Mouse (Mus musculus) hindbrain, embryonic 11.5 days (tissue): ENCODE results near the gene Smc2. TPM values are rescaled to one million over a fixed set of nuclear protein-coding genes. Genes with fewer than 3 reads are reported as not detected.
"Not testable (repeated sequence)": the region's sequence is repeated elsewhere in the genome, so short reads cannot be mapped to it uniquely, and the experiment has no call there.

ENCODE experiments used
- ATAC-seq: fragments of 200-750 bp; cut with Nextera tagmentation; 2 replicates; pipeline ENCODE4 v1.8.0; 2017; ENCODE audit warnings: mild to moderate bottlenecking, moderate TSS enrichment, moderate library complexity; ENCODE audit not compliant: low FRiP score
- DNase-seq: peaks from one replicate; pipeline ENCODE4 v3.0.0-alpha.2; 2015; ENCODE audit warnings: low spot score
- H3K27ac ChIP-seq: fragments of 300-500 bp; sonication (generic); 2 replicates; pipeline ENCODE4 v1.5.1; 2014; ENCODE audit warnings: mild to moderate bottlenecking, low read depth, low read length
- H3K27me3 ChIP-seq: fragments of 300-500 bp; sonication (generic); 2 replicates; pipeline ENCODE4 v1.6.1; 2014; ENCODE audit warnings: mild to moderate bottlenecking, low read length, moderate library complexity, mixed read lengths; ENCODE audit not compliant: control insufficient read depth, insufficient read depth
- H3K36me3 ChIP-seq: fragments of 300-500 bp; sonication (generic); 2 replicates; pipeline ENCODE4 v1.6.1; 2014; ENCODE audit warnings: mild to moderate bottlenecking, low read length, moderate library complexity, mixed read lengths; ENCODE audit not compliant: control insufficient read depth, insufficient read depth
- H3K4me1 ChIP-seq: fragments of 300-500 bp; sonication (generic); replicated peaks from 2 replicates; pipeline ENCODE4 v1.6.1; 2014; ENCODE audit warnings: low read length, mixed read lengths; ENCODE audit not compliant: control insufficient read depth, insufficient read depth
- H3K4me2 ChIP-seq: fragments of 300-500 bp; sonication (generic); replicated peaks from 2 replicates; pipeline ENCODE4 v1.6.1; 2014; ENCODE audit warnings: mild to moderate bottlenecking, low read depth, low read length
- H3K4me3 ChIP-seq: fragments of 300-500 bp; sonication (generic); 2 replicates; pipeline ENCODE4 v1.5.1; 2014; ENCODE audit warnings: low read depth, low read length
- H3K9ac ChIP-seq: fragments of 300-500 bp; sonication (generic); 2 replicates; pipeline ENCODE4 v1.6.1; 2014; ENCODE audit warnings: low read depth, low read length
- H3K9me3 ChIP-seq: fragments of 300-500 bp; sonication (generic); 2 replicates; pipeline ENCODE4 v1.6.1; 2016; ENCODE audit warnings: low read length; ENCODE audit not compliant: control insufficient read depth
- WGBS: fragments of 180-500 bp; shearing (Covaris S2); extraction: QIAGEN DNeasy Blood & Tissue Kit; methylation state at CpG from one replicate; pipeline ENCODE4 v1.1.7; 2014; 5-methylcytosine and 5-hydroxymethylcytosine counted together
- polyA plus RNA-seq: library from polyadenylated mRNA; unstranded; fragments of >200 nt; fragmentation: Nextera tagmentation; extraction: Ambion mirVana; gene quantifications from 2 replicates; pipeline ENCODE4 v1.2.1, GENCODE M21; 2014

The Smc2 gene
- polyA plus RNA-seq, 1 experiment from 2014 or later = 218 TPM

DNA sequence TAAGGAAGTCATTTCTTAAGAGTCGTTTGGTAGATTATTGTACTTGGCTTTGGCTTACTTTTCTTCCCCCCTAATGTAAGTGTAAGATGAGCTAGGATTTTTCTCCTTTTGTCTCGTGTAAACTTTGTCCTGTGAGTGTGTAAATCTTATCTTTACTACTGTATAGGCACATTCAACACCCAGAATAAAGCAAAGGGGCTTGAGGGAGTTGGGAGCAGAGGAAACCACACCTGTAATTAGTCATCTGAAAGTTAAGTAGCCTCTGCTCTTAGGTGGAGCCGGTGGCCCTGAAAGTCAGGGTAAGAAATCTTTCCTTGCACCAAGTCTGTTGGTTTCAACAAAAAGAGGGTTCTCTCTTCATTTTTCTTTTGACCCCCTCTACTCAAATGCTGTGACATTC lies 34.4 kb downstream of the Smc2 start:
- Histone ChIP-seq H3K27me3 (no peaks in the 10 kb centered on the region), H3K4me3 (no peak overlapping the region), H3K9me3 (no peaks in the 10 kb centered on the region), H3K36me3 (no peaks in the 10 kb centered on the region), H3K4me1 (no peaks in the 10 kb centered on the region), H3K27ac (no peak overlapping the region), H3K9ac (no peak overlapping the region), H3K4me2 (no peak overlapping the region)
- DNase-seq (no peak), ATAC-seq (no peak)
- WGBS = 92% methylated on average over 3 of the region's 3 CpGs

DNA sequence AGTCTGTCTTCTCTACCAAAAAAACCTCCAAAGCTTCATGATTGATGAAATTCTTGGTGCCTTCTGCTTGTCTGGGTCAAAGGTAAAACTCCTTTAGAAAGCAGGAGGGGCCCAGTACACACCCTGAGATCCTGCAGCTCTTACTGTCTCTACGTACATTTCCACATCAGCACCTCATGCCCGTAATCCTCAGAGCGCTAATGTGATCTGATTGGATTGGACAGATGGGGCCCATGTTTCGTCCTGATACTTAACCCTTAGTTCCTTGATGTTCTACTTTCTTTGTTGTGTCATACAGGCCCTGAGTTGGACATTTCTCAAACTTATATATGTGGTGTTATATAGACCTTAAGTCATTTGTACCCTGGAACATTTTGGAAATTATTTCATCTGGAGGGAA lies 48.4 kb downstream of the Smc2 start:
- Histone ChIP-seq H3K4me3 (no peak overlapping the region), H3K9ac (no peak overlapping the region), H3K27me3 (no peaks in the 10 kb centered on the region), H3K36me3 (no peaks in the 10 kb centered on the region), H3K9me3 (no peaks in the 10 kb centered on the region), H3K27ac (no peak overlapping the region), H3K4me1 (no peaks in the 10 kb centered on the region), H3K4me2 (no peak overlapping the region)
- 86% methylated on average over 4 of the region's 4 CpGs for WGBS
- no peak for DNase-seq
- no peak for ATAC-seq

DNA sequence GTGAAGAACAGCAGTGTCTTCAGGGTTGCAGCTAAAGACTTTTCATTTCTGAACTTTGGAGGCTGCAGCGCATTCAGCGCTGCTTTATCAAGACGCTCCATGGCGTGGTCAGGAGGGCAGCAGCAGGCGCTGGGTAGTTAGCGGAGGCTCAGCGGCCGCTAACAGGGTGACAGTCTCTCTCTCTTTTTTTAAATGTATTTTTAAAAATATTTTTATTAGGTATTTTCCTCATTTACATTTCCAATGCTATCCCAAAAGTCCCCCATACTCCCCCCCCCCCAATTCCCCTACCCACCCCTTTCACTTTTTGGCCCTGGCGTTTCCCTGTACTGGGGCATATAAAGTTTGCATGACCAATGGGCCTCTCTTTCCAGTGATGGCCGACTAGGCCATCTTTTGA lies 58.1 kb downstream of the Smc2 start, which contains the start of gene Vma21-ps:
TSS of gene Vma21-ps (minus strand) at position 101 of the 400 bp plus-strand sequence.
- H3K9ac ChIP-seq, H3K27me3 ChIP-seq, H3K36me3 ChIP-seq, H3K27ac ChIP-seq, DNase-seq, H3K4me1 ChIP-seq, ATAC-seq, H3K9me3 ChIP-seq, H3K4me2 ChIP-seq, H3K4me3 ChIP-seq: not testable (repeated sequence)
- WGBS = 95% methylated on average over 10 of the region's 10 CpGs

DNA sequence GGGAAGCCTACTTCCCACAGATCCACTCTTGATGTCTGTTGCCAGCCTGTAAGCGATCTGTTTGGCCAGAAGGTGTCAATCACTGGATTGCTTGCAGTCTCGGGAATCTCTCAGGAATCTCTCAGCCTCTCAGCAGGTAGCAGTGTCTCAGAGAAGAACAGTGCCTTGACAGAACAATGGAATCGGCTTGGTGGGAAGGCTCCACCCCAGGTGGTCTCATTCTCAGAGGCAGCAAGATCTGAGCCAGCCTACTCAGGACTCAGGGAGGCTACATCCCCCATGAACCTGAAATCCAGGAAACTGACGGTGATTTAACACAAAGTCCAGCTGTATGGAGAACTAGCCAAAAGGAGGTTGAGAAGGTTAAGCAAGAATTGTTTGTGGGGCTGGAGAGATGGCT lies 78.5 kb downstream of the Smc2 start:
- DNase-seq (peak; percentile 11), ATAC-seq (0 out of 2 replicates have a peak, but pooled peaks have one; percentile 40)
- Histone ChIP-seq H3K4me3 (no peak overlapping the region), H3K27me3 (no peaks in the 10 kb centered on the region), H3K36me3 (no peaks in the 10 kb centered on the region), H3K4me2 (no peak overlapping the region), H3K9me3 (no peaks in the 10 kb centered on the region), H3K4me1 (no peaks in the 10 kb centered on the region), H3K9ac (no peak overlapping the region), H3K27ac (no peak overlapping the region)
- WGBS = 8% methylated on average over 4 of the region's 4 CpGs

DNA sequence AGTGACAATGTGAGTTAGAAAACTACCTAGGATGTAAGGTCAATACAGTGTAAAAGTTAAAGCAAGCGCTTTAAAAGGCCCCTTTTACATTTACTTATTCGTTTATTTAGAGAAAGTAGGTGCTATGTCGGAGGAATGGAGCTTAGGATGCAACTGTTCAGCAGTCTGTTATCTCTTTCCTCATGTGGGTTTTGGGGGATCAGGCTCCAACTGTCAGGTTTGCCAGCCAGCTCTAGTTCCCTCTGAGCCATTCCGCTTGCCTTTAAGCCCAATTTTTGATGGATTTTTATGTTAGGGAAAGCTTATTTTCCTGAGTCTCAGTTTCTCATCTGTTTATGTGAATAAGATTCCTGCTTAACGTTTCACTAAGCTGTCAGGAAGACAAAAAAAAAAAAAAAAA lies 80.3 kb downstream of the Smc2 start:
- Histone ChIP-seq H3K36me3 (no peaks in the 10 kb centered on the region), H3K4me1 (no peaks in the 10 kb centered on the region), H3K4me3 (no peak overlapping the region), H3K27ac (no peak overlapping the region), H3K4me2 (no peak overlapping the region), H3K27me3 (no peaks in the 10 kb centered on the region), H3K9ac (no peak overlapping the region), H3K9me3 (no peaks in the 10 kb centered on the region)
- DNase-seq (no peak), ATAC-seq (no peak)
- WGBS = 93% methylated on average over 5 of the region's 5 CpGs

- Histone ChIP-seq H3K4me2 (no peak overlapping the region), H3K4me3 (no peak overlapping the region), H3K27ac (no peak overlapping the region), H3K36me3 (no peaks in the 10 kb centered on the region), H3K4me1 (no peaks in the 10 kb centered on the region), H3K9ac (no peak overlapping the region), H3K27me3 (no peaks in the 10 kb centered on the region), H3K9me3 (no peaks in the 10 kb centered on the region)
- ATAC-seq (peak; percentile 43), DNase-seq (no peak)
- 71% methylated on average over 5 of the region's 5 CpGs for WGBS
Measured at GRCm38 (mm10) chr4:52526464-52526863, 87.4 kb downstream of the Smc2 start.

GRCm38 (mm10) chr4:52530636-52531035 lies 91.6 kb downstream of the Smc2 start:
- Histone ChIP-seq H3K36me3 (no peaks in the 10 kb centered on the region), H3K27me3 (no peaks in the 10 kb centered on the region), H3K4me3 (no peak overlapping the region), H3K27ac (no peak overlapping the region), H3K4me2 (no peak overlapping the region), H3K9ac (no peak overlapping the region), H3K9me3 (no peaks in the 10 kb centered on the region), H3K4me1 (no peaks in the 10 kb centered on the region)
- WGBS = 79% methylated on average over 2 of the region's 2 CpGs
- ATAC-seq (no peak), DNase-seq (no peak)

Other genes starting within 250 kb of the Smc2 start
- 0.79 TPM in 1 of 2 replicates, not detected in the other for gene Vma21-ps, start 58.0 kb downstream of the Smc2 start, polyA plus RNA-seq
- 0.12 TPM in 1 of 2 replicates, not detected in the other for gene Toporsl, start 157.0 kb downstream of the Smc2 start, polyA plus RNA-seq